11 mouse cellular contexts compared by ENCODE assay signal in genomic region chrX:160598055-160598454, GRCm38 (mm10).
DNase-seq lines count a peak whose midpoint lies in the region; ATAC-seq and TF ChIP-seq lines count a peak whose summit lies in the region.
"Had no signal": no experiment of that assay in that cellular context is flagged by ENCODE, and none has a peak within 500 bp of the region (broad histone marks: within the 10 kb centered on the region; RNA-seq: fewer than 3 reads in every experiment).

No protein-coding gene starts in this region.

- peak overlapping the region; percentile 82 for H3K27ac ChIP-seq in heart, embryonic 15.5 days
- peak overlapping the region; percentile 9; the same call in 1 of the 2 replicates for H3K27ac ChIP-seq in lung, embryonic 16.5 days (ENCODE audit: low read length)
- H3K27ac ChIP-seq in forebrain, embryonic 13.5 days: peak overlapping the region; percentile 82
- H3K27ac ChIP-seq in limb, embryonic 14.5 days (replicated peaks; ENCODE audit: low read depth, low read length): no peak overlapping the region
- no peak overlapping the region for H3K27ac ChIP-seq in intestine, embryonic 15.5 days
- H3K27ac ChIP-seq: liver, embryonic 15.5 days had no signal

- no peak overlapping the region for H3K9ac ChIP-seq in heart, embryonic 15.5 days
- no peak overlapping the region for H3K9ac ChIP-seq in lung, embryonic 16.5 days (ENCODE audit: low read length)
- H3K9ac ChIP-seq in forebrain, embryonic 13.5 days: no peak overlapping the region
- H3K9ac ChIP-seq in limb, embryonic 14.5 days (ENCODE audit: low read depth, low read length, severe bottlenecking): no peak overlapping the region
- H3K9ac ChIP-seq in intestine, embryonic 15.5 days: no peak overlapping the region
- H3K9ac ChIP-seq: liver, embryonic 15.5 days had no signal

- no peak for ATAC-seq in heart, embryonic 15.5 days (replicated peaks; ENCODE audit: insufficient number of reproducible peaks, insufficient read depth, low FRiP score, low read depth)
- no peak for ATAC-seq in lung, embryonic 16.5 days (ENCODE audit: low read depth)
- ATAC-seq in forebrain, embryonic 13.5 days: 0 out of 2 replicates have a peak, but pooled peaks have one; percentile 12
- peak; percentile 46 for ATAC-seq in limb, embryonic 14.5 days (ENCODE audit: low FRiP score, low read depth)
- ATAC-seq in intestine, embryonic 15.5 days: no peak
- ATAC-seq in activated CD4-positive, CD25-positive, alpha-beta regulatory T cell, adult 4 months: no peak

- no peak for TF ChIP-seq POLR2A in limb, embryonic 14.5 days (IDR thresholded peaks at IDR 0.05; ENCODE audit: borderline replicate concordance, extremely low read depth, insufficient read depth, insufficient read length)

- no peak overlapping the region for H3K4me3 ChIP-seq in heart, embryonic 15.5 days
- no peak overlapping the region for H3K4me3 ChIP-seq in lung, embryonic 16.5 days (ENCODE audit: low read length)
- H3K4me3 ChIP-seq in forebrain, embryonic 13.5 days: no peak overlapping the region
- no peak overlapping the region for H3K4me3 ChIP-seq in limb, embryonic 14.5 days (replicated peaks; ENCODE audit: low read length)
- H3K4me3 ChIP-seq in intestine, embryonic 15.5 days (replicated peaks): no peak overlapping the region
- H3K4me3 ChIP-seq: liver, embryonic 15.5 days had no signal

- 76% methylated on average over 2 of the region's 2 CpGs for WGBS in heart, embryonic 15.5 days
- 70% methylated on average over 2 of the region's 2 CpGs for WGBS in lung, embryonic 16.5 days
- WGBS in forebrain, embryonic 13.5 days: 63% methylated on average over 2 of the region's 2 CpGs
- 70% methylated on average over 2 of the region's 2 CpGs for WGBS in limb, embryonic 14.5 days
- WGBS in intestine, embryonic 15.5 days: 71% methylated on average over 2 of the region's 2 CpGs

- H3K4me1 ChIP-seq in heart, embryonic 15.5 days (replicated peaks): peaks cover 32% of the 10 kb centered on the region
- H3K4me1 ChIP-seq in lung, embryonic 16.5 days (replicated peaks; ENCODE audit: control insufficient read depth, insufficient read depth, low read length): peaks cover 21% of the 10 kb centered on the region
- peaks cover 20% of the 10 kb centered on the region for H3K4me1 ChIP-seq in forebrain, embryonic 13.5 days
- peaks cover 12% of the 10 kb centered on the region for H3K4me1 ChIP-seq in limb, embryonic 14.5 days (ENCODE audit: control insufficient read depth, insufficient read depth, low read length)
- H3K4me1 ChIP-seq in intestine, embryonic 15.5 days (replicated peaks): no peaks in the 10 kb centered on the region
- H3K4me1 ChIP-seq: liver, embryonic 15.5 days had no signal

- no peak for DNase-seq in heart, postnatal 14 days
- no peak for DNase-seq in lung, postnatal 25 days (ENCODE audit: low spot score)
- DNase-seq in limb, embryonic 14.5 days (ENCODE audit: low spot score): no peak
- DNase-seq: cerebellum, postnatal 25 days; spleen, adult 18-20 months had no signal

- H3K9me3 ChIP-seq in heart, embryonic 15.5 days (replicated peaks): no peaks in the 10 kb centered on the region
- H3K9me3 ChIP-seq in lung, embryonic 16.5 days (ENCODE audit: control insufficient read depth, low read length): no peaks in the 10 kb centered on the region
- H3K9me3 ChIP-seq in forebrain, embryonic 13.5 days (replicated peaks): no peaks in the 10 kb centered on the region
- no peaks in the 10 kb centered on the region for H3K9me3 ChIP-seq in limb, embryonic 14.5 days (ENCODE audit: control insufficient read depth, low read length)
- no peaks in the 10 kb centered on the region for H3K9me3 ChIP-seq in intestine, embryonic 15.5 days
- H3K9me3 ChIP-seq: liver, embryonic 15.5 days had no signal

- no peak overlapping the region for H3K4me2 ChIP-seq in heart, embryonic 15.5 days
- no peak overlapping the region for H3K4me2 ChIP-seq in lung, embryonic 16.5 days (ENCODE audit: low read depth, low read length)
- H3K4me2 ChIP-seq in forebrain, embryonic 13.5 days: no peak overlapping the region
- H3K4me2 ChIP-seq in limb, embryonic 14.5 days (replicated peaks; ENCODE audit: low read depth, low read length, severe bottlenecking): no peak overlapping the region
- no peak overlapping the region for H3K4me2 ChIP-seq in intestine, embryonic 15.5 days (replicated peaks)
- H3K4me2 ChIP-seq: liver, embryonic 15.5 days had no signal

- no peaks in the 10 kb centered on the region for H3K36me3 ChIP-seq in heart, embryonic 15.5 days
- no peaks in the 10 kb centered on the region for H3K36me3 ChIP-seq in lung, embryonic 16.5 days (ENCODE audit: control insufficient read depth, insufficient read depth, low read length)
- H3K36me3 ChIP-seq in forebrain, embryonic 13.5 days (ENCODE audit: poor library complexity, severe bottlenecking): no peaks in the 10 kb centered on the region
- H3K36me3 ChIP-seq in limb, embryonic 14.5 days (ENCODE audit: control insufficient read depth, insufficient read depth, low read length): no peaks in the 10 kb centered on the region
- no peaks in the 10 kb centered on the region for H3K36me3 ChIP-seq in intestine, embryonic 15.5 days
- H3K36me3 ChIP-seq: liver, embryonic 15.5 days had no signal

- no peaks in the 10 kb centered on the region for H3K27me3 ChIP-seq in heart, embryonic 15.5 days
- H3K27me3 ChIP-seq in lung, embryonic 16.5 days (ENCODE audit: control insufficient read depth, insufficient read depth, low read depth, low read length): peaks cover 2% of the 10 kb centered on the region; the same call in 1 of the 2 replicates
- no peaks in the 10 kb centered on the region; the same call in 1 of the 2 replicates for H3K27me3 ChIP-seq in forebrain, embryonic 13.5 days
- no peaks in the 10 kb centered on the region for H3K27me3 ChIP-seq in limb, embryonic 14.5 days (ENCODE audit: control insufficient read depth, insufficient read depth, low read length)
- H3K27me3 ChIP-seq in intestine, embryonic 15.5 days (replicated peaks): no peaks in the 10 kb centered on the region
- H3K27me3 ChIP-seq: liver, embryonic 15.5 days had no signal

- intact Hi-C loops in heart, postnatal 14 days (cut with DNase I): no loop called here

Comparison
In these comparisons a context has a peak if more than half of its experiments do, and no peak if none do; other contexts are left out.
1. ATAC-seq: peak in forebrain, embryonic 13.5 days (single experiment) and limb, embryonic 14.5 days (single experiment); none in heart, embryonic 15.5 days (single experiment), lung, embryonic 16.5 days (single experiment), intestine, embryonic 15.5 days (single experiment) and activated CD4-positive, CD25-positive, alpha-beta regulatory T cell, adult 4 months (single experiment).
2. H3K27ac ChIP-seq: peak in heart, embryonic 15.5 days (single experiment), lung, embryonic 16.5 days (single experiment) and forebrain, embryonic 13.5 days (single experiment); none in limb, embryonic 14.5 days (single experiment) and intestine, embryonic 15.5 days (single experiment).